Mouse (Mus musculus) midbrain, embryonic 14.5 days (tissue): ENCODE measurements around the gene Dst. TPM values are rescaled to one million over a fixed set of nuclear protein-coding genes. Genes with fewer than 3 reads are reported as not detected.

ENCODE experiments used
- ATAC-seq: fragments of 200-750 bp; cut with Nextera tagmentation; 2 replicates; pipeline ENCODE4 v1.8.0; 2017; ENCODE audit warnings: moderate number of reproducible peaks, moderate library complexity; ENCODE audit not compliant: low FRiP score, low TSS enrichment
- DNase-seq: peaks from one replicate; pipeline ENCODE4 v3.0.0-alpha.2; 2015
- H3K27ac ChIP-seq: fragments of 300-500 bp; sonication (generic); replicated peaks from 2 replicates; pipeline ENCODE4 v1.5.1; 2014; ENCODE audit warnings: mild to moderate bottlenecking, low read depth, low read length, moderate library complexity
- H3K27me3 ChIP-seq: fragments of 300-500 bp; sonication (generic); 2 replicates; pipeline ENCODE4 v1.6.1; 2014; ENCODE audit warnings: low read length, control low read depth, mixed read lengths; ENCODE audit not compliant: control insufficient read depth, insufficient read depth
- H3K36me3 ChIP-seq: fragments of 300-500 bp; sonication (generic); 2 replicates; pipeline ENCODE4 v1.6.1; 2014; ENCODE audit warnings: low read length, control low read depth; ENCODE audit not compliant: control insufficient read depth, insufficient read depth
- H3K4me1 ChIP-seq: fragments of 300-500 bp; sonication (generic); 2 replicates; pipeline ENCODE4 v1.6.1; 2014; ENCODE audit warnings: mild to moderate bottlenecking, antibody characterized with exemption, low read length, control low read depth; ENCODE audit not compliant: control insufficient read depth, insufficient read depth
- H3K4me2 ChIP-seq: fragments of 300-500 bp; sonication (generic); 2 replicates; pipeline ENCODE4 v1.6.1; 2014; ENCODE audit warnings: mild to moderate bottlenecking, low read length, moderate library complexity
- H3K4me3 ChIP-seq: fragments of 300-500 bp; sonication (generic); replicated peaks from 2 replicates; pipeline ENCODE4 v1.5.1; 2014; ENCODE audit warnings: low read depth, low read length
- H3K9ac ChIP-seq: fragments of 300-500 bp; sonication (generic); replicated peaks from 2 replicates; pipeline ENCODE4 v1.6.1; 2014; ENCODE audit warnings: mild to moderate bottlenecking, low read length, moderate library complexity
- H3K9me3 ChIP-seq: fragments of 300-500 bp; sonication (generic); 2 replicates; pipeline ENCODE4 v1.6.1; 2016; ENCODE audit warnings: low read length, control low read depth, mixed read lengths; ENCODE audit not compliant: control insufficient read depth
- whole genome bisulfite sequencing: fragments of 180-500 bp; shearing (Covaris S2); extraction: QIAGEN DNeasy Blood & Tissue Kit; methylation state at CpG from one replicate; pipeline ENCODE4 v1.1.7; 2014; 5-methylcytosine and 5-hydroxymethylcytosine counted together
- polyA plus RNA-seq: library from polyadenylated mRNA; unstranded; fragments of >200 nt; fragmentation: Nextera tagmentation; extraction: Ambion mirVana; gene quantifications from 2 replicates; pipeline ENCODE4 v1.2.1, GENCODE M21; 2014

The Dst gene
- polyA plus RNA-seq, 1 experiment from 2014 or later = 59.8 TPM

DNA sequence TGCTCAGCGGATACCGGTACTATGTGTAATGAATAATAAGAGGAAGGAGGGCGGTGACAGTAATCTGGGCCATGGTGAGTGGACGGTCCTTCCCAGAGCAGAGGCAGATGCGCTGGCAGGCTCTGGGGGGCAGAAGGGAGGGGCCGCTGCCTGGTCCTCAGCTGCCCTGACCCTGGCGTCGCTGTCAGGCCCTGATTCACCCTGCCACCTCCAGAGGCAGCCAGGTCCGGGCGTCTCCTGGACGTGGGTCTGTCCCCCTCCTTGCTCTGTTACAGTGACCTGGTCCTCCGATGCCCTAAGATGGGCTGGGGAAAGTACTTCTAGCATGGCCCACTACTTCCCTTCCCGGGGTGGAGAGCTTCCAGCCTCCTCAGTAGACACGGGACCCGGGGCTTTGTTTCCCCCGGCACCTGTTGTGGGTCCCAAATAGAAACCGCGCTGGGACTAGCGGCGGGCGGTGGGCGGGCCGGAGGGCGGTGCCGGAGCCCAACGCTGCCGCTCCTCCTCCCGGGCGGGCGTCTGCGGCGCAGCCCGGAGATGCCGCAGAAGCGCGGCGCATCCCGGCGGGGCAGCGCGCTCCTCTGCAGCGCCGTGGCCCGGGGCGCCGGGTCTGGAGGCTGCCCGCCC is 103.1 kb downstream of the Dst start:
- Histone ChIP-seq H3K36me3 (no peaks in the 10 kb centered on the region), H3K9ac (peak overlapping the region; percentile 77), H3K27me3 (no peaks in the 10 kb centered on the region), H3K4me1 (peaks cover 35% of the 10 kb centered on the region), H3K27ac (peak overlapping the region; percentile 81), H3K9me3 (no peaks in the 10 kb centered on the region), H3K4me3 (peak overlapping the region; percentile 67), H3K4me2 (peak overlapping the region; percentile 83)
- DNase-seq (peak; percentile 84), ATAC-seq (peak; percentile 85)
- under 1% methylated on average over 47 of the region's 47 CpGs for WGBS

DNA sequence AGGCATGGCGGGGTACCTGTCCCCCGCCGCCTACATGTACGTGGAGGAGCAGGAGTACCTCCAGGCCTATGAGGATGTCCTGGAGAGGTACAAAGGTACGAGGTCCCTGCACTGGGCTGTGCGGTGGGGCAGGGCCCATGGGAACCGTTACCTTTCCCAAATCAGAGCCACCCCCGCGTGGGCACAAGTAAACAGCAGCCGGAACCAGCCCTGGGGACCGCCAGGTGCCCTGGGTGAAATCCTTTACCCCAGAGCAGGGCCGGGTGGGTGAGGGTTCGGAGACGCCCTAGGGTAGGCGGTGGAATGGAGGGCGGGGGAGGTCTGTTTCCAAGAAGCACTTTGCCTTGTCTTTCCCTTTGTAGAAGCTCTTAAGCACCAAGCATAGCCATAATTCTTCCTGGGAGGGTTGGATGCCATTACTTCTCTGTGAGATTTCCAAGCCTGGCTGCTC is 103.8 kb downstream of the Dst start:
- WGBS = 2% methylated on average over 16 of the region's 16 CpGs
- H3K4me2 ChIP-seq = peak overlapping the region; percentile 83
- peak overlapping the region; percentile 67 for H3K4me3 ChIP-seq
- H3K27me3 ChIP-seq = no peaks in the 10 kb centered on the region
- ATAC-seq (peak; percentile 65), DNase-seq (peak; percentile 59)
- no peaks in the 10 kb centered on the region for H3K36me3 ChIP-seq
- H3K27ac ChIP-seq = peak overlapping the region; percentile 81
- H3K4me1 ChIP-seq = peaks cover 37% of the 10 kb centered on the region
- no peaks in the 10 kb centered on the region for H3K9me3 ChIP-seq
- peak overlapping the region; percentile 77 for H3K9ac ChIP-seq

DNA sequence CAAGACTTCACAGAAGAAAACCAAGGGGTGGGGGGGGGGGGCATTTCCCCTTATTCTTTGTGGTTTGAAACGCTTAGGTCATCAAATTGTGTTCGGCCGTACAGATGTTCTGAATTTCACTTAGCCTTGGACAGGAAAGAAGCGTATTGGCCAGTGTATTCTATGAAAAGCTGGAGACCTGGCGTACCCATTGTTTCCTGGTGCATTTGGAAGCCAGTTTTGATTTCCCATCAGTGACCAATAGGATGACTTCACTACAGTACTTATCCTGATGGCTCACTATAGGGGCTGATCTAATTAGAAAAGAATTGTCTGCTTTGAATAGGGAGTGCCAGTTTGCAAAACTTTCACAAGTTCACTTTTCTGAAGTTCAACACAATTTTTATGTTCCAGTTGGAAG is 105.5 kb downstream of the Dst start:
- ATAC-seq (no peak), DNase-seq (no peak)
- no peak overlapping the region for H3K9ac ChIP-seq
- H3K4me1 ChIP-seq = peaks cover 21% of the 10 kb centered on the region
- WGBS = 86% methylated on average over 5 of the region's 5 CpGs
- no peak overlapping the region for H3K4me2 ChIP-seq
- no peak overlapping the region for H3K27ac ChIP-seq
- H3K4me3 ChIP-seq = no peak overlapping the region
- H3K27me3 ChIP-seq = no peaks in the 10 kb centered on the region
- no peaks in the 10 kb centered on the region for H3K9me3 ChIP-seq
- H3K36me3 ChIP-seq = no peaks in the 10 kb centered on the region

DNA sequence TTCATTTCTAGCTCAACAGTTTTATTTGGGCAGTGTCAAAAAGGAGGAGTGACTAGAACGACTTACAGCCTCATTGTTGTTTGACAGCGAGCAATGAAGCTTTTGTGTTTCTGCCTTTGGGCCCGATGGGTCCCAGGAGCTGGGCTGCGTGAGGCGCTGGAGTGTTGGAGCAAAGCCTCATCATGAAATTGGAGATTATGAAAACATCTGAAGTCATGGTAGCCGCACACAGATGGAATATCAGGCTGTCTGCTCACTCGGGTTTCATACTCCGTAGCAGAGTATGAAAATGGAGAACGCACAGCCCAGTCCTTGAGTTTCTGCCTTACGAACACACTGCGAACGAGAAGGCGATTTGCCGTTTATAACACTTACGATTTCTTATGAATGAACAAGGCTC is 108.8 kb downstream of the Dst start:
- Histone ChIP-seq H3K36me3 (no peaks in the 10 kb centered on the region), H3K4me1 (peaks cover 11% of the 10 kb centered on the region; the same call in 1 of the 2 replicates), H3K27me3 (no peaks in the 10 kb centered on the region), H3K9me3 (no peaks in the 10 kb centered on the region), H3K9ac (no peak overlapping the region), H3K27ac (no peak overlapping the region), H3K4me3 (no peak overlapping the region), H3K4me2 (no peak overlapping the region)
- 73% methylated on average over 15 of the region's 15 CpGs for WGBS
- ATAC-seq (no peak), DNase-seq (no peak)

DNA sequence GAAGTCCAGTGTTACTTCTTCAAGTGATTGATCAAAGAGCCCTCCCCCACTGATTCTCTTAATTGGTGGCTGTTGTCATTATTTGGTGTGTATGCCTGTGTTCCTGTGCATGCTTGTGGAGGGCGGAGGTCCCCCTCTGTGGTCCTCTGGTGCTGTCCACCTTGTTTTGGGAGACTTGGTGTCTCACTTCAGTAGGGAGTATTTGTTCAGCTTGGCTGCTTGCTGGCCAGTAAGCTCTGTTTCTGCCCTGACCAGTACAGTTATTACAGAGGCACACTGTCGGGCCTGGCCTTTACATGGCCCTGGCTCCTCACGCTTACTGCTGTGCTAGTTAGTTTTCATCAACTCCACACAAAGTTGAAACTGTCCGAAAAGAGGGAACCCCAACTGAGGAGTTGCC is 109.3 kb downstream of the Dst start:
- Histone ChIP-seq H3K9ac (no peak overlapping the region), H3K27me3 (no peaks in the 10 kb centered on the region), H3K4me2 (no peak overlapping the region), H3K4me1 (peaks cover 11% of the 10 kb centered on the region; the same call in 1 of the 2 replicates), H3K4me3 (no peak overlapping the region), H3K9me3 (no peaks in the 10 kb centered on the region), H3K27ac (no peak overlapping the region), H3K36me3 (no peaks in the 10 kb centered on the region)
- WGBS = 85% methylated on average over 4 of the region's 4 CpGs
- ATAC-seq (no peak), DNase-seq (no peak)

DNA sequence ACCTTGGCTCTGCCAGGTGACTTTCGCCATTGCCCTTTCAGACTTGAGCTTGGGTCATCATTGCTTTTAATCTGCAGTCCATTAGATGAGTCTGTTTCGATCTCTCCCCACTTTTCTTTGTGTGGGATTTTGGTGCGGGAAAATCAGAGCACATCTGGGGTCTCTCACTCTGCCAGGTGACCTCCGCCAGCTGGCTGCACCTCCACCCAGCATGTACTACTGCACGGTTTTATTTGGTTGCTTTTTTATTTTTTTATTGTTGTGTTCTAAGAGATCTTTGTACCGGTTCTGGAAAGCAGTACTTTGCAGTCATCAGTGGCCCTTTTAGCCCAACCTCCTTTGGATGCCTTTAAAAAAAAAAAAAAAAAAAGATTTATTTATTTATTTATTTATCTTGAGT is 112.6 kb downstream of the Dst start:
- no peak overlapping the region for H3K9ac ChIP-seq
- no peak for ATAC-seq
- H3K27me3 ChIP-seq = no peaks in the 10 kb centered on the region
- H3K4me2 ChIP-seq = no peak overlapping the region
- H3K4me3 ChIP-seq = no peak overlapping the region
- 0 out of 2 replicates have a peak, but pooled peaks cover 4% of the 10 kb centered on the region for H3K4me1 ChIP-seq
- H3K36me3 ChIP-seq = no peaks in the 10 kb centered on the region
- no peaks in the 10 kb centered on the region for H3K9me3 ChIP-seq
- no peak overlapping the region for H3K27ac ChIP-seq
- 92% methylated on average over 6 of the region's 6 CpGs for WGBS
- DNase-seq = no peak

DNA sequence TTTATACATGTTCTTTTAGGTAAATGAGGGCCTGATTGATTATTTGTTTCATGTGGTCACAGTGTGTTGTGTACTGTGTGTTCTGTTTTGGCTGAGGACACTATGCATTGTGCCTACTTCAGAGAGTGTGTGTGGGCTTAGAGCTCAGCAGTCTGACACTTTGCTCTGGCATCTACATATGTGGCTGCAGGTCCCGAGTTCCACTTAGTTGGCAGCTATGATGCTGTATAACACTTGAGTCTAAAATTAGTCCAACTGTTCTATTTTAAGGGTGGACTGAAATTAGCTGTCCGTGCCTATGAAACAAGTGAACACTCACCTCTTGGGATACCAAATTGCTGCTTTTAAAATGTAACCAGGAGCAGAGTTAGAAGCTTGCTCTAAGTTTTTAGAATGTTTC is 113.5 kb downstream of the Dst start:
- no peak overlapping the region for H3K9ac ChIP-seq
- no peaks in the 10 kb centered on the region for H3K36me3 ChIP-seq
- 82% methylated on average over 2 of the region's 2 CpGs for WGBS
- H3K4me1 ChIP-seq = 0 out of 2 replicates have a peak, but pooled peaks cover 2% of the 10 kb centered on the region
- no peak overlapping the region for H3K4me3 ChIP-seq
- H3K9me3 ChIP-seq = no peaks in the 10 kb centered on the region
- H3K27ac ChIP-seq = no peak overlapping the region
- ATAC-seq = no peak
- no peak overlapping the region for H3K4me2 ChIP-seq
- no peaks in the 10 kb centered on the region for H3K27me3 ChIP-seq
- DNase-seq = no peak

DNA sequence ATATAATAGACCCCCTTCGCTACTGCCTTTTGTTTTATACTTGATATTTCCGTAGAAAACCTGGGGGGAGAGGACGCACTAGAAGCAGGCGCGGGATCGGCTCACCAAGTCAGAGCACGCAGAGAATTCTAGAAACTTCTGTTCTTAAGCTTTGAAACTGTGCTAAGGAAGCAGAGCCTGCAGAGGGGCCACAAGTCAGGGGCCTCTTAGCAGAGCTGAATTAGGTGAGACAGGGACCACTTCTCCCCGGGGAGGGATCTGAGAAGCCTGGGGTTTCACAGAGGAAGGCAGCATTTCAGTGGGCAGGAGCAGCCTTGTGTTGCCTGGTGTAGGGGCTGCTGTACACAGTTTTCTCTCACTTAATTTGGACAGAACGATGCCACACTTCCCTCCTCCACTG is 115.1 kb downstream of the Dst start:
- Histone ChIP-seq H3K4me3 (no peak overlapping the region), H3K9me3 (no peaks in the 10 kb centered on the region), H3K4me1 (no peaks in the 10 kb centered on the region), H3K27me3 (no peaks in the 10 kb centered on the region), H3K9ac (no peak overlapping the region), H3K27ac (no peak overlapping the region), H3K36me3 (no peaks in the 10 kb centered on the region), H3K4me2 (no peak overlapping the region)
- no peak for ATAC-seq
- no peak for DNase-seq
- 79% methylated on average over 9 of the region's 9 CpGs for WGBS

DNA sequence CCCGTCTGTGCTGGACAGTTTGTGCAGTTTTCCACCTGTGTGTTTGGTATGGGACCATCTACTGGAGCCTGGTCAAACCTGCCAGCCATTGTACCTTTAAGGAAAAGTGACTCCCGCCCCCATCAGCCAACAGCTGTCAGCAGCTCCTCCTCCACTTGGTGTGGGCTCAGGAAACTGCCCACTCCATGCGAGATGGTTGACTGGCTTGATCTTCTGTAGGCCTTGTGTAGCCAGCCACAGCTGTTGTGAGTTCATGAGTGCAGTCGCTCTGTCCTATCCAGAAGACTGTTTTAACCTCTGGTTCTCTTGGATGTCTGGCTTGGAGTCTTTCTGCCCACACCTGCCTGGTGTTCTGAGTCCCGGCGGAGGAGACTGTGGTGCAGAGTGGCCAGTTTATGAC is 117.9 kb downstream of the Dst start:
- Histone ChIP-seq H3K4me3 (no peak overlapping the region), H3K36me3 (no peaks in the 10 kb centered on the region), H3K9me3 (no peaks in the 10 kb centered on the region), H3K27me3 (no peaks in the 10 kb centered on the region), H3K27ac (no peak overlapping the region), H3K4me2 (no peak overlapping the region), H3K4me1 (no peaks in the 10 kb centered on the region), H3K9ac (no peak overlapping the region)
- no peak for DNase-seq
- ATAC-seq = no peak
- 85% methylated on average over 6 of the region's 6 CpGs for WGBS
